Mouse (Mus musculus) right cerebral cortex, postnatal 4 days (tissue): Measurements from ENCODE around the gene Pitpnb.

Experiments
- DNase-seq: peaks from one replicate; pipeline ENCODE4 v3.0.0-alpha.2; 2022

Gene Pitpnb

DNA sequence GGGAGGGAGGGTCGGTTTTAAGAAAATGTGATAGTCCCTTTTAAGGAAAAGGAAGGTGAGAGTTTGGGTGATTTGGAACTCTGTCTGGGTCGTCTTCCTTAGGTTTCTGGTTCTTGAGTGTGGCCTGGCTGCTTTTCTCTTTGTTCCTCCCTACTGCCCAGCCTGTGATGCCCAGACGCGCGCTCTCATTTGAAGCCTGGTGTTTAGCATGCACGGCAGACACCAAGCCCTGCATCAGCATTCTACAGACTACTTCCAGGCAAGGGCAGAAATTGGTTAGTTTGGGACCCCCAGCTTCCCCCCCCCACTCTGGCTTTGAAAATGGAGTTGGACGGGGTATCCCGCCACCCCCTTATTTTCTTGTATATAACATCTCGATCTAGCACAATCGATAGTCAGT lies 92.4 kb downstream of the Pitpnb start:
- DNase-seq: no peak

DNA sequence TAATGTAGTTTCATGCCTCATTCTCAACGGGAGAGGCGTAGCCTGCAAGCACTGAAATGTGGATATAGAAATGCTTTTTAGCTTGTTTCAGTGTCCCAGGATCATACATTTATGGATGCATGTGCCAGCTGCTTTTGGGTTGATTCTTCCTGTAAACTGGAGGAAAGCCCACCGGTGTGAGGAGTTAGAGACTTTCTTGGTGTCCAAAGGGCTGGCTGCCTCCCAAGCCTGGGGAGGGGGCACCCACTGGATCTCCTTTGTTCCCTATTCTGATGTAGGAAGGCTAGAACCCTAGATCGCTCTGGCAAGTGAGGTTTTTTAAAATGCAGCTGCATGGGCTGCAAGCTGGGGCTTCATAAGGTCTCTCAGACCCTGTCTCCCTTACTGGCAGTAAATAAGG lies 93.1 kb downstream of the Pitpnb start:
- no peak for DNase-seq

DNA sequence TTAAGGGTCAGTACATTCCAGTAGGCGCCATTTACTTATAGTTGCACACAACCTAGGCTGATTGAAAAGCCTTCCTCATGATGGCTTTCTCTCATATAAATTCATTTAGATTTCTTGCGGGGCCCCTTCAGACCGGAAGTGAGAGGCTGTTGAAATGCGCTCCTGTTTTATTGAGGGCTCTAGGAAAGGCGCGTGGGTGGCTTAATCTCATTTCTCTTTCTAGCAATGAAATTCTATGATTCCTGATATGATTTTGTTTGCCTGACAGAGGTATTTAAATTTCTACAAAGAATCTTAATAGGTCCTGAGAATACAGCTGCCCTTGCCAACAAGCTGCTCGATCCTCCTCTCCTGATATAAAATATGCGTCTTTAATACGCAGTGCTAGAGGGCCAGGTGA lies 95.2 kb downstream of the Pitpnb start:
- DNase-seq: no peak

DNA sequence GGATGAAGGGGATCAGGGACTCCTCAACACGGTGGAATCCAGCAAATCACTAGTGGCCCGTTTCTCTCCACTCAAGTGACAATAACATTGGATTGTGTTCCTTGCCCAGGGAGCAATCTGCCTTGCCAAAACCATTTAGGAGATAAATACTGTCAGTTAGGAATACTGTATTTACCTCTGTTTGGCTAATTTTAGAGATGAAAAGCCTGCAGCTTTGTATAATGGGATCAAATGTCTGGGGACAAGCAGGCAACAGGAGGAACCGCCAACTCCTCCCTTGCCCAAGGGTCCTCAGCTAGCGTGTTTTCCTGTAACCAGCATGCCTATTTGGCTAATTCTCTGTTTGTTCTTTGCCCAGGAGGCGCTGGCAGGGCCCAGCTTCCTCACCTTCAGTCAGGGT lies 95.7 kb downstream of the Pitpnb start:
- no peak for DNase-seq

DNA sequence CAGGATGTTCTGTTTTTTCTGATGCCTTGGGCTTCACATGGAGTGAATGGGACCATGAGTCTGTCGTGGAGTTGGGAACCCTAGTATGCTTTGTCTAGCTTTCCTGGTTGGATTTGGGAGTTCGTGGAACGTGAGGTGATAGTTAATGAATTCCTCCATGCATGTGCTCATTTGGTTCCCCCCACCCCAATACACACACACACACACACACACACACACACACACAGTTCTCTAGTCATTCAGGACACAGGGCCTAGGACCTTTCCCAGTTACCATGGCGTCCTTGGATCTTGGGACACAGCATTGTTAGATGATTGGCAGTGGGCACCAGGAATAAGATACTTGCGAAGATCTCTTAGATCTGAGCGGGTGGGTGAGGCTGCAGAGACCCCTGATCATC lies 98.3 kb downstream of the Pitpnb start:
- no peak for DNase-seq

DNA sequence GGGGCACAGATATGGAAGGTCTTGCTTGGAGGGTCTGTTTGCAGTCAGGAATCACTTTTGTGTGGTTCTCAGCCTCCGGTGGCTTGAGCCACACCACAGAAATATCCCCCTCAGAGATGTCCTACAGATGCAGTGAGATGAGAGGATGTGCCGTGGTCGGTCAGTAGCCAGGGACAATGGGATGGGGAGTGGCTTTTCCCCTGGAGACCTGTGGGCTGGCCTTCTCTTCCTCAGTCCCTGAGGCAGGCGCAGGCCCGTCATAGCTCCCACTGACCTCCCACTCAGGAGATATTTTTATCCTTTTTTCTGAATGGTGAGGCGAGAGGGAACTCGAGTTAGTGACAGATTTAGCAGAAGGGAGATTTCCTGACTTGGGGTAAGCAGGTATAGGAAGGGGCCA lies 99.2 kb downstream of the Pitpnb start:
- DNase-seq: no peak

DNA sequence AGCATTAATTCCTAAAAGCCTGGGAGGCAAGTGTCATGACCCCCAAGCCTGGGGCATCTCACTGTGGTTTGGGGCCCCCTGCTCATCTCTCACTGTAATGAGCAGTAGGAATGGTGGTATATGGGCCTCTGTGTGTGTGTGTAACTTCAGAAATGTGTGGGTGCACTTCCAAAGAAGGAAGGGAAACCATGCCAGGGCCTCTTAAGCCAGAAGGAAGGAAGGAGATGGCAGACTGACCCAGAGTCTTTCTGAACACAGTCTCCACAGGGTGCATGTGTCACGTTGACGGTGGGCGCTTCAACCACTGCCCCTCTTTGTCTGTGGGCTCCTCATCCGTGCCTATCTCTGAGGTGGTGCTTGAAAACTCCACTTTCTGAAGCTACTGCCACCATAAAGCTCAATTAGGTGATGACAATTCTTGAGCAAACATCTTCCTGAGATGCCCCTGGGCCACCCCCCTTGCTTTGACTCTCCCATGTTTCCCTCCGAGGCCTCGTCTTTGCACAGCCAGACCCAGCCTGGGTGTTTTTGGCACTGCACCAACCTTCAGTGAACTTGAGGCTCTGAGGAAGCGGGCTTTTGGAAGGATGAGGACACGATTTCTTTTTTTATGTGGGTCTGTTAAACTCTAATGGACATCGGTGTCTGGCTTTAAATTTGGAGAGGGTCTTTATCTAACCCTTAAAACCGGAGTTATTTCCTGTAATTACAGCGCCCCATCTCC lies 100.6 kb downstream of the Pitpnb start:
- DNase-seq: no peak

DNA sequence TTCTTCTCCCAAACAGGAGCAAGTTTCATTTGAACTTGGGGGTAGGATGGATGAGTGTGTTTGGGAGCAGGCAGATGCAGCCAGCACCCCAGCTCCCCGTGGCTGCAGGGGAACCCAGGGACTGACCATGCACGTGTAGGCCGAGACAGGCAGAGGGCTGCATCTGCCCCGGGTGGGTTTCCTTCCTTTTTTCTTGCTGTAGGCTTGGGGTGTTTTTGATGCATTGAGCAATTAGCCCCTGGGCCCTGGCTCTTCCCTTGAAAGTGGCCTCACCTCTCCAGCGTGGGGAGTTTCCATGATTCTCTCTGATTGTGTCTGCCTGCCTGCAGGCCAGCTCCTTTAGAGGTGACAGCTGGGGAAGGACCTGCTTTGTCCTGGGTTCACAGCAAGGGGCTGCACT lies 102.3 kb downstream of the Pitpnb start:
- no peak for DNase-seq

DNA sequence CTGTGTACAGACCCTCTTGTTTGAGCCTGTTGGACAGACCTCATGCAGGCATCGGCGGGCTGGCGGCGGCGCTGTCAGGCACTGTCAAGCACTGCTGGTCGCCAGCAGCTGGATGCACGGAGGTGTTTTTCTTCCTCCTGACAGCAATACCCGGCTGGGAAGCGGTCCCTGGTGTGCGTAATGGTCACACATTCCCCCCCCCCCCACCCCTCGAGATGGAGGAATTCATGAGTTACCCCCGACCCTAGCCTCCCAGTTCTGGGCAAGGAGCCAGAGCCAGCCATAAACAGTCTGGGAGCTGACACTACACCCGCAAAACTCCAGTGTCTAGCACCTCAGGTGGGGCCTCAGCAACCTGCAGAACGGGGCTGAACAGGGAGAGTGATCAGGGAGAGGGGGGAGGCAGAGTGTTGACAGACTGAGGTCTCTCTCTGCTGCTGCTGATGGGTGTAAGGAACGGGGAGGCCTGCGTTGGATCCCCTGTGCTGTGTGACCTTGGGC lies 103.8 kb downstream of the Pitpnb start:
- DNase-seq: no peak

DNA sequence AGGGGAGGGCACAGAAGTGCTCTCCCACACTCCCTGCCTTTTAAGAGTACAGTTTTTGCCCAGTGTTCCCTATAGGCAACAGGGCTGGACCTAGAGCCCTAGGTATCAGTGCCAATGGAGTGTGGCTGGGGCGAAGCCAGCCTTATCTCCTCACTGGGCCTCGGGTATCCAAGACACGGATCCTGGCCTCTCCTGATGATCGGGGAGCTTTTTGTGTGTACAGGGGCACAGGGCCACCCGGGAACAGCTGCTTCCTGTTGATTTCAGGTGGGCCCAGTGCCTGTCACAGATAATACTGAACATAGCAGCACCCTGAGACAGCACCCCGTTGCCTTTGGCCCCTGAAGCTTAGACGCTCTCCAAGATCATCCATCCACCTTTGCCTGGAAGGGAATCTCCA lies 105.7 kb downstream of the Pitpnb start:
- DNase-seq: no peak

DNA sequence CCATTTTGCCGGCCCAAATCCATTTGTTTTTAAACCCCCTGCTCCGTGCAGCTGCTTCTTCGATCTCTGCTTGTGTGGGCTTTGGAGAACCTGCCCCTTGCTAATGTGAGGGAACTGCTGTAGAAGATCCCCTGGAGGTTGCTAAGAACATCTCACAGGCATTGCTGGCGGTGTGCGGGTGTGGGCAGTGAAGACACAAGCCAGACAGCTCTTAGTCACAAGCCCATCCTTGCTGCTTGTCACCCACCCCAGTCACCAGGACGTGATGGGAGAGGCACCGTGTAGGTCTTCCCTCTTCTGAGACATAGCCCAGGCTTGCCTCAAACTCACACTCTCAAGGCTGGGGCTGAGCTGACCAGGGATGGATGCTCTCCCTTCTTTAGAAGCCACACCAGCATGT lies 106.6 kb downstream of the Pitpnb start:
- DNase-seq: no peak
